Mouse (Mus musculus): ENCODE measurements at regions not wholly inside any gene's neighbourhood (a gene's known extent, or its start where the extent isn't known, plus 50 kb on each side); places are given as distances from the start of the nearest gene placed in this dataset.

GRCm38 (mm10) chr11:63754826-63755225 is 167.3 kb downstream of the Hs3st3b1 start:
- no peak for TF ChIP-seq CTCF (IDR thresholded peaks at IDR 0.05; ENCODE audit: low read depth, low read length)
- no peak for TF ChIP-seq POLR2A (IDR thresholded peaks at IDR 0.05; ENCODE audit: extremely low read depth, insufficient read depth, low read length)
